Mouse (Mus musculus): ENCODE data around the gene Pkp4. TPM values are rescaled to one million over a fixed set of nuclear protein-coding genes. Genes with fewer than 3 reads are reported as not detected.

The Pkp4 gene
- polyA plus RNA-seq, 1 experiment = 144 TPM

DNA sequence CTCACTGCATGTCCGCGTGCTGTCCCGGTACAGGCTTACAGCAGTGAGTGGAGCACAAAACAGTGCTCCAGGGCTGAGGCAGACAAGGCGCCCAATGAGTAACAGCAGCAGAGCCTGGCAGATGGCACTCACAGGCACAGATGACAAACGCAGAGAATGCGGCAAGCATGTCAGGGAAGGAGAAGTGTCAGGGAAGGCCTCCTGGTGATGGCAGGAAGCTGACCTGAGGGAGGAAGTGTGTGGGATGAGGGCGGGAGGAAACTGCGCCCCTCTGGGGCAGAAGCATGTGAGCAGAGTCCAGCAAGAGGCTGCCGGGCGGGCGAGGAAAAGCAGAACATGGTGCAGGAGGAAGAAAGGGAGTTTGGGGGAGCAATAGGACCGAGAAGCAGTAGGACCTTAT, 185.8 kb downstream of the Pkp4 start:
- 0 out of 2 replicates have a peak, but pooled peaks cover 2% of the 10 kb centered on the region for H3K4me1 ChIP-seq (ENCODE audit: control insufficient read depth, insufficient read depth, low read length)
- H3K4me3 ChIP-seq (ENCODE audit: insufficient read depth, low read length) = no peak overlapping the region
- TF ChIP-seq CTCF (IDR thresholded peaks at IDR 0.05; ENCODE audit: extremely low read depth, insufficient read depth, low read length) (no peak), POLR2A (IDR thresholded peaks at IDR 0.05; ENCODE audit: extremely low read depth, insufficient read depth, low read length) (no peak)
- no peak overlapping the region for H3K27ac ChIP-seq (ENCODE audit: insufficient read depth, low read length)

DNA sequence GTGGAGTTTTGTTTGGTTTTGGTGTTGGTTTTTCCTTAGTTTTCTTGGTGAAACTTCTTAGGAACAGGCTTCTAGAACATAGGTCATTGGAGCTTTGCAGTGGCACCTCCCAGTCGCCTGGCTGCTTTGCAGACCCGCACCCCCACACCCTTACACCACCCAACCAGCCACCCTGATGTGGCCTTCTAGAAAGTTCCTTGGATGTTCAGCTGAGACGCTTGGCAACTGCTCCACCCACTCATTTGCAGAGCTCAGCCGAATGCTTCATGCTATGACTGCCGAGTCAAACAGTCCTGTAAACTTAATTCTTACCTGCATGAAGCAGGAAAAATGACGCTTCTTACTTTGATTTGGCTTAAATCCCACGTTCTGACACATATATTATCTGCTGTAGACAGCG, 187.9 kb downstream of the Pkp4 start:
- Histone ChIP-seq H3K27ac (ENCODE audit: insufficient read depth, low read length) (no peak overlapping the region), H3K4me3 (ENCODE audit: insufficient read depth, low read length) (no peak overlapping the region), H3K4me1 (ENCODE audit: control insufficient read depth, insufficient read depth, low read length) (0 out of 2 replicates have a peak, but pooled peaks cover 2% of the 10 kb centered on the region)
- no peak for TF ChIP-seq CTCF (IDR thresholded peaks at IDR 0.05; ENCODE audit: extremely low read depth, insufficient read depth, low read length)
- TF ChIP-seq POLR2A (IDR thresholded peaks at IDR 0.05; ENCODE audit: extremely low read depth, insufficient read depth, low read length) = no peak

DNA sequence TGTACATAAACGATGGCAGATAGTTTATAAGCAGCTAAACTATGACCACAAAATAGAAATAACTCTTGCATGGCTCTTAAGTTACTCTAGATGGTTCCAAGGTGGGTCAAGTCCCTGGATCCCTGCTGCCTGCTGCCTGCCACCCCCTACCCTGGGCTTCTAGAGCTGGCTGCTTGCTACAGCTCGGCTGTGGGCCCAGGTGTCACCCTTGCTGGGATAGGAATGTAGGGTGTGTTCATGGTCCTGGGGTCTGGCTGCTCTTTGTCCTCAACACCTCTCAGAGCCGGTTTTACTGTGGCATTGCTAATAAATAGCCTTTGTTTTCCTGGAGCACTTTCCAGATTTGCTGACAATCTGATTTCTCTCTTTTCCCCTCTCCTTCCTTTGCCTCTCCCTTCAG, 189.4 kb downstream of the Pkp4 start:
- TF ChIP-seq CTCF (IDR thresholded peaks at IDR 0.05; ENCODE audit: extremely low read depth, insufficient read depth, low read length) = no peak
- TF ChIP-seq POLR2A (IDR thresholded peaks at IDR 0.05; ENCODE audit: extremely low read depth, insufficient read depth, low read length) = no peak
- Histone ChIP-seq H3K27ac (ENCODE audit: insufficient read depth, low read length) (no peak overlapping the region), H3K4me3 (ENCODE audit: insufficient read depth, low read length) (no peak overlapping the region), H3K4me1 (ENCODE audit: control insufficient read depth, insufficient read depth, low read length) (0 out of 2 replicates have a peak, but pooled peaks cover 2% of the 10 kb centered on the region)

DNA sequence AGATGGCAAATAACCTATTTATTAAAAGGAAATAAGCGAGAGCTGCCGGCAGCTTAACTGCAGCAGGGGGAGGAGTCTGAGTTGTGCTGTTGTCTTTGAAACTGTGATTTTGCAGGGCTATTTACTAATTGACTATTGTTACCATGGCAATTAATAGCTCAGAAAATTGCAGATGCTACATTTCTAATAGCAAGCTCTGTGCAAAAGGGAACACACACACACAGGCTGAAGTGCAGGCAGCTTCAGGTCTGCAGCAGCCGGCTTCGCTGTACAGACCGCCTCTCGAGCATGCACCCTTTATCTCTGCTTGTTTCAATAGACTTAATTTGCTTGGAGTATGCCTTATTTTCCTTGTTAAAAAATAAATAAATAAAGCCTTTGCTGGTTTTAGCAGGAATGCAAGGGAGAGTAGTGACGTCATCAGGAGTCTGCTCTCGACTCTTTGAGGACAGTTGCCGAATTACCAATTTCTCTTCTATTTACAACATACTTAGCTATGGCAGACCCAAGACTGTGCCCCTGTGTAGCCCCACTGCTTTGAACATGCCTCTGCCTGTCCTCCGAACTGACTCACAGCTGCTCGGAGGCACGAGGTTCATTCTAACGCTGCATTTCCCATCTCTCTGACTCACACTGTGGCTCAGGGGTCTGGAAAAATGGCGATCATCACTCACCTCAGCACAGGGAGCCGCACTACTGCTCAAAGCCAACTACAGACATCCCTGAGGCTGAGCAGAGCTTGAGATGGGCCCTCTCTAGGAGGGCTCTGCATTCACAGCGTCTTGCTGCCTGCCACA, 190.9 kb downstream of the Pkp4 start:
- TF ChIP-seq CTCF (IDR thresholded peaks at IDR 0.05; ENCODE audit: extremely low read depth, insufficient read depth, low read length) = no peak
- TF ChIP-seq POLR2A (IDR thresholded peaks at IDR 0.05; ENCODE audit: extremely low read depth, insufficient read depth, low read length) = no peak
- 0 out of 2 replicates have a peak, but pooled peaks cover 2% of the 10 kb centered on the region for H3K4me1 ChIP-seq (ENCODE audit: control insufficient read depth, insufficient read depth, low read length)
- no peak overlapping the region for H3K4me3 ChIP-seq (ENCODE audit: insufficient read depth, low read length)
- no peak overlapping the region for H3K27ac ChIP-seq (ENCODE audit: insufficient read depth, low read length)

DNA sequence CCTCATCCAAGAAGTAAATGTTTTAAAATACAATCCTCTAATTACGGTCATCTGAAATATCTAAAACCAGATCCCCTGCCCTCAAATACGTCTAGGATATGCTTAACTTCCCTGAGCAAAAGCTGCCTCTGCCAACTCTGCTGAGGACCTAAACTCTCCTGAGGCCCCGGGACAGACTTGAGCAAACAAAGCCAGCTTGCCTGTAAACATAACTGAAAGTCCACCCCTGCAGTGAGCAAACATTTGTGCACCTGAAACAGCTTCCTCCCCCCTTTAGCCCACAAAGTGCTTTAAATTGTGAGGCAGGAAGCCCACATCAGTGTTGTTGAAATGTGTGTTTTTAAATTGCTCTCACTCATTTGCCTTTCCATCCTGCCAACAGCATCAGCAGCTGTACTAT, 193.2 kb downstream of the Pkp4 start:
- no peak overlapping the region for H3K4me3 ChIP-seq (ENCODE audit: insufficient read depth, low read length)
- no peak overlapping the region for H3K27ac ChIP-seq (ENCODE audit: insufficient read depth, low read length)
- H3K4me1 ChIP-seq (ENCODE audit: control insufficient read depth, insufficient read depth, low read length) = 0 out of 2 replicates have a peak, but pooled peaks cover 2% of the 10 kb centered on the region
- TF ChIP-seq POLR2A (IDR thresholded peaks at IDR 0.05; ENCODE audit: extremely low read depth, insufficient read depth, low read length) (no peak), CTCF (IDR thresholded peaks at IDR 0.05; ENCODE audit: extremely low read depth, insufficient read depth, low read length) (no peak)

DNA sequence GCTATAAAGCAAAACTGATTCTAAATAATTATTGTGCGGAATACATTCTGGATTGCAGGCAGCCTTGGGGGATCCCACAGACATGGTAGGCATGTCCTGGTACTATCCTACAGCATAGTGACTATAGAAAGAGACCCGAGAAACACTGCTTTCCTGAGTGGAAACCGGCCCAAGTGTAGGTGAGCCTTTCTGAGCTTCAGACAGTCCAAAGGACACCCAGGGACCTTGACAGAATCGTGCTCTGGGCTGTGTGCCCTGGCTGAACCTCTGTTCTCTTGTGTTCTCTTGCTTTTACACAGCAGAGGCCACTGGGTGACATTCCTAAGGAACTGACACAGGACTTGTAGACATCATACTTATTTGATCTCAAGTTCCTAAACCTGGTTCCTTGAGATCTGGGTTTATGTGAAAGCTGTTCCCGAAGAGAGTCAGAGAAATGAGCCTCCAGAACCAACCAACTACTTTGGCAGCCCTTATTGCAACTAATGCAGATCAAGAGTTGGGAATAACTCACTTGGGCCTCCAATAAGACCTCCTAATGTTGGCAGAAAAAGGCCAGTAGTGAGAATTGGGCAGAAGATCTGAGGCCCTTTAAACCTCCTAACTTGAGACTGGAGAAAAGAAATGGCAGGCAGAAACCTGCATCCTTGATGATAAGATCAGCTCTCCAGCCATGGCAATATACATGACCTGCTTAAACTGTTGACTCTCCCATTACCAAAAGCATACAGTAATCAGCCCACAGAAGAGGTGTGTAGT, 195.1 kb downstream of the Pkp4 start:
- Histone ChIP-seq H3K4me1 (ENCODE audit: control insufficient read depth, insufficient read depth, low read length) (no peaks in the 10 kb centered on the region), H3K27ac (ENCODE audit: insufficient read depth, low read length) (no peak overlapping the region)

DNA sequence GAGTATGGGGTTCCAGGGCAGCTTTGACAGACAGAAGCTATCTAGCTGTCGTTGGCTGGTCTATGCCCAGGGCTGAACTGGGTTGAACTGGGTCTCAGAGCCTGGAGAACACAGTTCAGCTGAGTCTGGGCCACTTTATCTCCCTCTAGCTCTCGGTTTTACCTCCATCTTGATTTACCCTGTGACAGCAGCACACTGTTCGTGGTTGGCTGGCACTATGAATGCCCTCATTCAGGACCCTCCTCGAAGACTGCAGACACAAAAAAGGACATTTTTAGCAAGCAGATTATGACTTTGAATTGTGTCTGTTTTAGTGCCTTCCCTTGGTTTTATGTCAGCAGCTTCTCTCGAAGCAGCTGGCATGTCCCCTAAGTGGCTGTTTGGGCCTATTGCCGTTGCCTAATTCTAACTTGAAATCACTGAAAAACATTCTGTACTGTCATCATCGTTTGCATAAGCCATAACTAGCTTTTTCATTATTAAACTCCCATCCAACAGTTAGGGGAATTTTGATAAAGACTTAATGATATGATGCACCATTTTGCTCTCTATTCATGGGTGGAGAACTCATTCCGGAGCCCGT, 199.2 kb downstream of the Pkp4 start:
- Histone ChIP-seq H3K4me3 (ENCODE audit: insufficient read depth, low read length) (no peak overlapping the region), H3K27ac (ENCODE audit: insufficient read depth, low read length) (no peak overlapping the region), H3K4me1 (ENCODE audit: control insufficient read depth, insufficient read depth, low read length) (no peaks in the 10 kb centered on the region)
- TF ChIP-seq POLR2A (IDR thresholded peaks at IDR 0.05; ENCODE audit: extremely low read depth, insufficient read depth, low read length) (no peak), CTCF (IDR thresholded peaks at IDR 0.05; ENCODE audit: extremely low read depth, insufficient read depth, low read length) (no peak)

More for the DNA sequence above, 195.1 kb downstream of the Pkp4 start:
- TF ChIP-seq CTCF (IDR thresholded peaks at IDR 0.05; ENCODE audit: extremely low read depth, insufficient read depth, low read length) (no peak), POLR2A (IDR thresholded peaks at IDR 0.05; ENCODE audit: extremely low read depth, insufficient read depth, low read length) (no peak)
- H3K4me3 ChIP-seq (ENCODE audit: insufficient read depth, low read length) = no peak overlapping the region

DNA sequence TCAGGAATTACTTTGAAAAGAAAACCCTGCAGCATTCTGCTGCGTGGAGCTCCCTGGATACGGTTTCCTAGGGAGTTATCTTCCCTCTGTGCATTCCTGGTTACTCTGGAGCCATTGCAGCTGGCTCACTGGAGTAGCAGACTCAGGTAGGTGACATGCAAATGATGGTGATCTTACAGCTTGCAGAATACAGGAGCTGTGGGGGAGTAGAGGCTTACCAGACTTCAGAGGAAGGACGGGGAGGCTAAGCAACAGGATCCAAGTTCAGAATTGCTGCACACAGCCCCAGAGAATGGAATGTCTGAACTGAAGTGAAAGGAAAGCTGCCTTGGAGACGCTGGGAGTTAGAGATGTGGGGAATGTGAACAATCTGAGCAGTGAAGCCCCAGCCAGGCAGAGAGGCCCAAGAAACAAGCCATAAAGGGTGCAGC, 200.7 kb downstream of the Pkp4 start:
- no peak overlapping the region for H3K27ac ChIP-seq (ENCODE audit: insufficient read depth, low read length)
- TF ChIP-seq POLR2A (IDR thresholded peaks at IDR 0.05; ENCODE audit: extremely low read depth, insufficient read depth, low read length) (no peak), CTCF (IDR thresholded peaks at IDR 0.05; ENCODE audit: extremely low read depth, insufficient read depth, low read length) (no peak)
- no peaks in the 10 kb centered on the region for H3K4me1 ChIP-seq (ENCODE audit: control insufficient read depth, insufficient read depth, low read length)
- H3K4me3 ChIP-seq (ENCODE audit: insufficient read depth, low read length) = no peak overlapping the region

DNA sequence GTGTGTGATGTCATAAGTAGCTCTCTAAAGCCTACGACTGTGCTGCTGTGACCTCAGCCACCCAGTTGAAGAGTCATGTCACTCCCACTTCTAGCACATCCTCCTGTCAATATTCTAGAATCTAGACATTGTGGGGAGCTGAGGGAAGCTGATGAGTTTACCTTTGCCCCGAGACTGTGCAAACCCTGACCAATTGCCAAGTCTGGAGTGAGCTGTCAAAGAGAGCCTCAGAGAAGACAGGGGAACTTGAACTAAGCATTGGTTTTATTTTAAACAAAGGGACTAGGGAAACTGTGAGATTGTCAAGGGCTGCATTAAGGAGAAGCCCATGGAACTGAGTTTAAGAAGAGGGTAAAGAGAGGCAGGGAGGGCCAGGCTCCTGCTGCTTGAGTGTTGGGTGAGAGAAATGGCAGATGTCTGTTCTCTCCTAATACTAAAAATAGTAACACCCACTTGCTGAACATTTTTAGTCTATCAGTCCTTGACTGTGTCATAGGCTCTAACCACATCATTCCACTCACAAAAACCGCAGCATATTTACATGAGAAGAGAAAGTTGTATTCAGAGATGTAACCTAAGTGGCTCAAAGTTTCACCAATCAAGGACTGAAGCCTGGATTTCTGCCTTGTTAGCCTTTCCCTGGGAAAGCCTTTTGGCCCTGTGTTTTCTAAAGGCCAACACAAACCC, 203.6 kb downstream of the Pkp4 start:
- no peaks in the 10 kb centered on the region for H3K4me1 ChIP-seq (ENCODE audit: control insufficient read depth, insufficient read depth, low read length)
- H3K27ac ChIP-seq (ENCODE audit: insufficient read depth, low read length) = no peak overlapping the region
- H3K4me3 ChIP-seq (ENCODE audit: insufficient read depth, low read length) = no peak overlapping the region
- TF ChIP-seq CTCF (IDR thresholded peaks at IDR 0.05; ENCODE audit: extremely low read depth, insufficient read depth, low read length) = no peak
- TF ChIP-seq POLR2A (IDR thresholded peaks at IDR 0.05; ENCODE audit: extremely low read depth, insufficient read depth, low read length) = no peak

Data from cortical plate, adult 2 months (tissue).